Mouse (Mus musculus) liver, adult 2 months (tissue): ENCODE data around the gene Ckap4.

Source experiments
- CTCF ChIP-seq: fragments of 200-500 bp; IDR thresholded peaks from 2 replicates; pipeline ENCODE4 v1.5.1; 2011; ENCODE audit warnings: low read depth, low read length, control low read depth
- POLR2A ChIP-seq: fragments of 200-500 bp; IDR thresholded peaks from 2 replicates; pipeline ENCODE4 v1.6.1; 2011; ENCODE audit warnings: low read length, control low read depth; ENCODE audit not compliant: insufficient read depth; ENCODE audit errors: extremely low read depth

GRCm38 (mm10) chr10:84535458-84535857, 1.6 kb upstream of the Ckap4 start:
- TF ChIP-seq POLR2A, result no peak
- no peak for TF ChIP-seq CTCF
